Mouse (Mus musculus): Measurements from ENCODE around the gene Telo2. TPM values are rescaled to one million over a fixed set of nuclear protein-coding genes. Genes with fewer than 3 reads are reported as not detected.

Gene Telo2
- polyA plus RNA-seq, 1 experiment from 2014 or later: 22.5 TPM

- no peak overlapping the region for H3K27ac ChIP-seq (ENCODE audit: low read depth, low read length)
- WGBS: 80% methylated on average over 13 of the region's 13 CpGs
- no peak for ATAC-seq (ENCODE audit: low FRiP score)
- no peak for DNase-seq (ENCODE audit: low spot score, missing footprints)
- no peak overlapping the region for H3K9ac ChIP-seq (ENCODE audit: low read length)
- no peaks in the 10 kb centered on the region for H3K4me1 ChIP-seq (ENCODE audit: control insufficient read depth, insufficient read depth, low read length)
- H3K4me2 ChIP-seq: no peak overlapping the region
- no peaks in the 10 kb centered on the region for H3K9me3 ChIP-seq (ENCODE audit: control insufficient read depth, low read length)
- no peak overlapping the region for H3K4me3 ChIP-seq (ENCODE audit: low read depth, low read length)
- H3K27me3 ChIP-seq (ENCODE audit: control insufficient read depth, insufficient read depth, low read length): no peaks in the 10 kb centered on the region
- no peaks in the 10 kb centered on the region for H3K36me3 ChIP-seq (ENCODE audit: control insufficient read depth, insufficient read depth, low read length)
Measured at GRCm38 (mm10) chr17:25084835-25085385, 30.9 kb downstream of the Telo2 start.

GRCm38 (mm10) chr17:25083444-25083931, 32.3 kb downstream of the Telo2 start, which contains the start of gene Tmem204:
Tmem204 (minus strand) TSS chr17:25083591.
- peak; percentile 85 for DNase-seq (ENCODE audit: low spot score, missing footprints)
- Histone ChIP-seq H3K27me3 (ENCODE audit: control insufficient read depth, insufficient read depth, low read length) (no peaks in the 10 kb centered on the region), H3K9me3 (ENCODE audit: control insufficient read depth, low read length) (no peaks in the 10 kb centered on the region), H3K4me1 (ENCODE audit: control insufficient read depth, insufficient read depth, low read length) (no peaks in the 10 kb centered on the region), H3K27ac (ENCODE audit: low read depth, low read length) (no peak within 1 kb of the TSS), H3K36me3 (ENCODE audit: control insufficient read depth, insufficient read depth, low read length) (no peaks in the 10 kb centered on the region), H3K9ac (ENCODE audit: low read length) (no peak within 1 kb of the TSS), H3K4me2 (no peak within 1 kb of the TSS), H3K4me3 (ENCODE audit: low read depth, low read length) (no peak within 1 kb of the TSS)
- WGBS: 68% methylated on average over 7 of the region's 7 CpGs
- no peak for ATAC-seq (ENCODE audit: low FRiP score)

GRCm38 (mm10) chr17:25082887-25083286, 32.9 kb downstream of the Telo2 start:
- DNase-seq (ENCODE audit: low spot score, missing footprints) (no peak), ATAC-seq (ENCODE audit: low FRiP score) (no peak)
- Histone ChIP-seq H3K36me3 (ENCODE audit: control insufficient read depth, insufficient read depth, low read length) (no peaks in the 10 kb centered on the region), H3K4me2 (no peak overlapping the region), H3K9me3 (ENCODE audit: control insufficient read depth, low read length) (no peaks in the 10 kb centered on the region), H3K9ac (ENCODE audit: low read length) (no peak overlapping the region), H3K27ac (ENCODE audit: low read depth, low read length) (no peak overlapping the region), H3K27me3 (ENCODE audit: control insufficient read depth, insufficient read depth, low read length) (no peaks in the 10 kb centered on the region), H3K4me3 (ENCODE audit: low read depth, low read length) (no peak overlapping the region), H3K4me1 (ENCODE audit: control insufficient read depth, insufficient read depth, low read length) (no peaks in the 10 kb centered on the region)
- 55% methylated on average over 3 of the region's 3 CpGs for WGBS

GRCm38 (mm10) chr17:25082081-25082847, 33.5 kb downstream of the Telo2 start:
- ATAC-seq (ENCODE audit: low FRiP score) (no peak), DNase-seq (ENCODE audit: low spot score, missing footprints) (no peak)
- 78% methylated on average over 14 of the region's 14 CpGs for WGBS
- Histone ChIP-seq H3K4me1 (ENCODE audit: control insufficient read depth, insufficient read depth, low read length) (no peaks in the 10 kb centered on the region), H3K27me3 (ENCODE audit: control insufficient read depth, insufficient read depth, low read length) (no peaks in the 10 kb centered on the region), H3K4me2 (no peak overlapping the region), H3K27ac (ENCODE audit: low read depth, low read length) (no peak overlapping the region), H3K36me3 (ENCODE audit: control insufficient read depth, insufficient read depth, low read length) (no peaks in the 10 kb centered on the region), H3K9me3 (ENCODE audit: control insufficient read depth, low read length) (no peaks in the 10 kb centered on the region), H3K4me3 (ENCODE audit: low read depth, low read length) (no peak overlapping the region), H3K9ac (ENCODE audit: low read length) (no peak overlapping the region)

- Histone ChIP-seq H3K4me1 (ENCODE audit: control insufficient read depth, insufficient read depth, low read length) (no peaks in the 10 kb centered on the region), H3K4me3 (ENCODE audit: low read depth, low read length) (no peak overlapping the region), H3K9ac (ENCODE audit: low read length) (no peak overlapping the region), H3K36me3 (ENCODE audit: control insufficient read depth, insufficient read depth, low read length) (no peaks in the 10 kb centered on the region), H3K9me3 (ENCODE audit: control insufficient read depth, low read length) (no peaks in the 10 kb centered on the region), H3K27ac (ENCODE audit: low read depth, low read length) (no peak overlapping the region), H3K27me3 (ENCODE audit: control insufficient read depth, insufficient read depth, low read length) (no peaks in the 10 kb centered on the region), H3K4me2 (no peak overlapping the region)
- 84% methylated on average over 11 of the region's 11 CpGs for WGBS
- DNase-seq (ENCODE audit: low spot score, missing footprints) (no peak), ATAC-seq (ENCODE audit: low FRiP score) (no peak)
Measured at GRCm38 (mm10) chr17:25080960-25081381, 34.8 kb downstream of the Telo2 start.

GRCm38 (mm10) chr17:25080210-25080609, 35.6 kb downstream of the Telo2 start:
- 94% methylated on average over 13 of the region's 13 CpGs for WGBS
- DNase-seq (ENCODE audit: low spot score, missing footprints) (no peak), ATAC-seq (ENCODE audit: low FRiP score) (no peak)
- Histone ChIP-seq H3K27ac (ENCODE audit: low read depth, low read length) (no peak overlapping the region), H3K9ac (ENCODE audit: low read length) (no peak overlapping the region), H3K4me1 (ENCODE audit: control insufficient read depth, insufficient read depth, low read length) (no peaks in the 10 kb centered on the region), H3K9me3 (ENCODE audit: control insufficient read depth, low read length) (no peaks in the 10 kb centered on the region), H3K4me3 (ENCODE audit: low read depth, low read length) (no peak overlapping the region), H3K4me2 (no peak overlapping the region), H3K36me3 (ENCODE audit: control insufficient read depth, insufficient read depth, low read length) (no peaks in the 10 kb centered on the region), H3K27me3 (ENCODE audit: control insufficient read depth, insufficient read depth, low read length) (no peaks in the 10 kb centered on the region)

GRCm38 (mm10) chr17:25077771-25078372, 37.9 kb downstream of the Telo2 start:
- Histone ChIP-seq H3K9ac (ENCODE audit: low read length) (no peak overlapping the region), H3K27ac (ENCODE audit: low read depth, low read length) (no peak overlapping the region), H3K4me3 (ENCODE audit: low read depth, low read length) (no peak overlapping the region), H3K4me2 (no peak overlapping the region), H3K36me3 (ENCODE audit: control insufficient read depth, insufficient read depth, low read length) (no peaks in the 10 kb centered on the region), H3K27me3 (ENCODE audit: control insufficient read depth, insufficient read depth, low read length) (no peaks in the 10 kb centered on the region), H3K9me3 (ENCODE audit: control insufficient read depth, low read length) (no peaks in the 10 kb centered on the region), H3K4me1 (ENCODE audit: control insufficient read depth, insufficient read depth, low read length) (no peaks in the 10 kb centered on the region)
- ATAC-seq (ENCODE audit: low FRiP score) (no peak), DNase-seq (ENCODE audit: low spot score, missing footprints) (no peak)
- 90% methylated on average over 13 of the region's 13 CpGs for WGBS

- Histone ChIP-seq H3K4me1 (ENCODE audit: control insufficient read depth, insufficient read depth, low read length) (no peaks in the 10 kb centered on the region), H3K36me3 (ENCODE audit: control insufficient read depth, insufficient read depth, low read length) (no peaks in the 10 kb centered on the region), H3K27me3 (ENCODE audit: control insufficient read depth, insufficient read depth, low read length) (no peaks in the 10 kb centered on the region), H3K4me3 (ENCODE audit: low read depth, low read length) (no peak overlapping the region), H3K9ac (ENCODE audit: low read length) (no peak overlapping the region), H3K9me3 (ENCODE audit: control insufficient read depth, low read length) (no peaks in the 10 kb centered on the region), H3K27ac (ENCODE audit: low read depth, low read length) (no peak overlapping the region), H3K4me2 (no peak overlapping the region)
- DNase-seq (ENCODE audit: low spot score, missing footprints) (no peak), ATAC-seq (ENCODE audit: low FRiP score) (no peak)
- 96% methylated on average over 4 of the region's 4 CpGs for WGBS
Measured at GRCm38 (mm10) chr17:25076906-25077305, 38.9 kb downstream of the Telo2 start.

- ATAC-seq (ENCODE audit: low FRiP score): no peak
- WGBS: 64% methylated on average over 2 of the region's 2 CpGs
Measured at GRCm38 (mm10) chr17:25068690-25069089, 47.1 kb downstream of the Telo2 start.

More at GRCm38 (mm10) chr17:25068690-25069089, 47.1 kb downstream of the Telo2 start:
- Histone ChIP-seq H3K9ac (ENCODE audit: low read length) (no peak overlapping the region), H3K4me3 (ENCODE audit: low read depth, low read length) (no peak overlapping the region), H3K27me3 (ENCODE audit: control insufficient read depth, insufficient read depth, low read length) (no peaks in the 10 kb centered on the region), H3K4me1 (ENCODE audit: control insufficient read depth, insufficient read depth, low read length) (no peaks in the 10 kb centered on the region), H3K36me3 (ENCODE audit: control insufficient read depth, insufficient read depth, low read length) (no peaks in the 10 kb centered on the region), H3K4me2 (no peak overlapping the region), H3K9me3 (ENCODE audit: control insufficient read depth, low read length) (no peaks in the 10 kb centered on the region), H3K27ac (ENCODE audit: low read depth, low read length) (no peak overlapping the region)
- DNase-seq (ENCODE audit: low spot score, missing footprints): no peak
